Mouse (Mus musculus) cerebellum, adult 2 months (tissue): Measurements from ENCODE around the gene Actbl2. TPM values are rescaled to one million over a fixed set of nuclear protein-coding genes. Genes with fewer than 3 reads are reported as not detected.

Experiments used
- DNase-seq, 2 experiments: peaks; one replicate each; pipeline ENCODE4 v3.0.0; 2021
- H3K27ac ChIP-seq: fragments of 200-500 bp; 2 replicates; pipeline ENCODE4 v1.5.1; 2012; ENCODE audit warnings: low read length, control low read depth, inconsistent platforms; ENCODE audit not compliant: insufficient read depth
- H3K27me3 ChIP-seq: fragments of 200-500 bp; 2 replicates; pipeline ENCODE4 v1.6.1; 2012; ENCODE audit warnings: inconsistent platforms, mild to moderate bottlenecking, low read length, moderate library complexity; ENCODE audit not compliant: control insufficient read depth, insufficient read depth
- H3K4me1 ChIP-seq: fragments of 200-500 bp; 2 replicates; pipeline ENCODE4 v1.6.1; 2011; ENCODE audit warnings: low read length; ENCODE audit not compliant: control insufficient read depth, insufficient read depth
- H3K4me3 ChIP-seq: fragments of 200-500 bp; replicated peaks from 2 replicates; pipeline ENCODE3; 2011; ENCODE audit warnings: mild to moderate bottlenecking, low read depth, low read length, control low read depth; ENCODE audit not compliant: insufficient read depth
- CTCF ChIP-seq: fragments of 200-500 bp; IDR thresholded peaks from 2 replicates; pipeline ENCODE4 v1.5.1; 2011; ENCODE audit warnings: low read depth, mild to moderate bottlenecking, control low read depth, low read length, moderate library complexity, borderline replicate concordance; ENCODE audit not compliant: insufficient read depth
- POLR2A ChIP-seq: fragments of 200-500 bp; IDR thresholded peaks from 2 replicates; pipeline ENCODE4 v1.6.1; 2011; ENCODE audit warnings: low read length, control low read depth, borderline replicate concordance; ENCODE audit not compliant: insufficient read depth
- WGBS: fragments of 180-500 bp; shearing (Covaris S2); methylation state at CpG from one replicate; pipeline ENCODE4 v1.1.7; 2018; 5-methylcytosine and 5-hydroxymethylcytosine counted together
- polyA plus RNA-seq: library from polyadenylated mRNA; depleted of rRNA; stranded (reverse); fragments of >200 nt; gene quantifications from 2 replicates; pipeline ENCODE4 v1.2.3, GENCODE M21; 2012

The Actbl2 gene
- polyA plus RNA-seq, 1 experiment = 0.34 TPM

DNA sequence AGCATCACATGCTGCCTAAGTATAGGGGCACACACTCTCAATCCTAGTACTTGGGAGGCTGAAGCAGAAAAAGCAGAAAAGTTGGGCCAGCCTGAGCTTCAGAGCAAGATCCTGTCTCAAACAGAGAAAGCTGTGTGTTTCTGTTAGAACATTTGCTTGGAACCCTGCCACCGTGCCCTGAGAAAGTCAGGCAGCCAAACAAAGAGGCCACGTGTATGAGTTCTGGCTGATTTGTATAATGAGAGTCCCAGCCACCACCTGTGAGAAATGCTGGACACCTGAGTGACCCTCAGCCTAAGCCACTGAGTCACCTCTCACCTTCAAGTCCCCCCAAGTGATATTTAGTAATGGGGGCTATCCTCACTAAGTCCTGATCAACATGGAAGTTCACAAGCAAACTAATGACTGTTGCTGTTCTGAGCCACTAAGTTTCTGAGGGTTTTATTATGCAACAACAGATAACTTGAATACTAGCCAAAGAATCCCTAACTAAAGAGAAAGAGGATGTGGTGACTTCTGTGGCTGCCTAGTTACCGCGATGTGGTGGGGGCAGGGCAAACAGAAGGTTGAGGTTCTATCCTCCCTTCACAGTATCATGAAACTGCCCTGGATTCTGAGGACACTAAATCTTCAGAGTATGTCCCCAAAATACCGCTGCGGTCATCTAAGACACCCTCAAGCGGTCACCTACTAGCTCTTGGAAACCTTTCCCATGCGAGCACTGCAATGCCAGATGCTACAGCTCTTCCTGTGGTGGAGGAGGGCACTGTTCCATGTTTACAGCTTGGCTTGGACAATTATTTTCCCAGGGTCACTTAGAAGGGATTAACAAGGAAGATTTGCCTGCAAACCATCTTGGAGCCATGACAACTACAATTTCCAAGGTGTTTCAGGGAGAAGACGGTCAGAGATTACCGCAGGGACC lies 31.9 kb downstream of the Actbl2 start:
- no peaks in the 10 kb centered on the region for H3K27me3 ChIP-seq
- no peak overlapping the region for H3K4me3 ChIP-seq
- H3K4me1 ChIP-seq = peaks cover 14% of the 10 kb centered on the region
- WGBS = 12% methylated on average over 10 of the region's 10 CpGs
- peak overlapping the region; percentile 27; the same call in 1 of the 2 replicates for H3K27ac ChIP-seq
- TF ChIP-seq CTCF (no peak), POLR2A (no peak)
- DNase-seq = peak; percentile 75 to 84

DNA sequence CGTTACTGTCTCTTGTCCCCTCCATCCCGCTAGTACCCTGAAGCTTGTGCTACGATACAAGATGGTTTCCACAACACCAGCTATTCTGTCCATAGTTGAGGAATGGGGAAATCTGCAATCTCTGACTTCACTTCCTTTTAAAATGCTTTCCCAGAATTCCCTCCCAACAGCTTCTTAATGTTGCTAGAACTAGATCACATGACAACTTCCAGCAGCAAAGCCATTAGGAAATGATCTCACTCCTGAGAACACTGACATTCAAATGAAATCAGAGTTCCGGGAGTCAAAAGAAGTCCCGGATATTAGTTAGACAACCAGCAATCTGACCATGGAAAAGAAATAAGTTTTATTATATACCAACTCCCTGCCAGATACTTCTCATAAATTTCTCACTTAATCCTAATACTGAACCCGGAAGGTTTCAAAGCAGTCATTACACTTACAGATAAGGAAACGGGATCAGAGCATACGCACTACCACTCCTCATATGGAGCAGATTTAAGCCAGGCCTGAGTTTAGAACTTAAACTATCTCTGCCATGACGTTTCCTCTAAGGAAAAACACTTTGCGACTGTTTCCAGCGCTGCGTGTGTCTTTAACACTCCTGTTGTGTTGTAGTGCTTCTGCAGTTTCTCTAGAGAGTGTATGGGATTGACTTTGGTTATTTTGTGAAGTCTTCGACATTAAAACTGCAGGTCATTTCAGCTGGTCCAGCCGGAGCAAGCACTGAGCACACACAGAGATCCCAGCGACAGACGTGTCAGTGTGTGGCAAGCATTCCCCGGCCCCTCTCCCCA lies 36.5 kb downstream of the Actbl2 start:
- 62% methylated on average over 17 of the region's 17 CpGs for WGBS

DNA sequence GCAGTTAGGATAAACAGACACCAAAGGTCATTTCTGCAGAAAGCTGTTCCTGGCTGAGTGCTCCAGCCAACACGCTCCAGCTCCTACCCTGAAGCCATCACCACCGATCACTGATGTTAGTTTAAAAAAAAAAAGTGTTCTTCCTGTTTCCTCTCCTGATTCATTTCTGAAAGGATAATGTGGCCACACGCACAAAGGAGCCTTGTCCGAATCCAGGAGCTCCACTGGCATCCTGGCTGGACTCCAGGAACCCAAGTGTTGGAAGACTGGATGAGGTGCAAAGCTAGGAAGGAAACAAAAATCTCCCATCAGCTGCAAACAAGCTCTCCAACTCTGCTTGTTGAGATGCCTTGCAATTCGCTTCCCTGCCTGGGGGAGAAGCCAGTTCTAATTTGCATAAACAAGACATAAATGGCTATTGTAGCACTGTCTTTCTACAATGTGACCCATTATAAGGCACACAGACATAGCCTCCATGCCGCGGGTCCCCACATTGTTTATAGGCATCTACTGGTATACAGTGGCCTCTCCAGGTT lies 37.2 kb downstream of the Actbl2 start:
- TF ChIP-seq POLR2A (no peak), CTCF (no peak)
- H3K4me1 ChIP-seq = peaks cover 16% of the 10 kb centered on the region
- no peaks in the 10 kb centered on the region for H3K27me3 ChIP-seq
- WGBS = 14% methylated on average over 7 of the region's 7 CpGs
- DNase-seq = peak; percentile 57 to 69
- H3K4me3 ChIP-seq = no peak overlapping the region
- H3K27ac ChIP-seq = peak overlapping the region; percentile 43; the same call in 1 of the 2 replicates

More for the DNA sequence above, 36.5 kb downstream of the Actbl2 start:
- Histone ChIP-seq H3K27ac (no peak overlapping the region; the same call in 1 of the 2 replicates), H3K4me3 (no peak overlapping the region), H3K27me3 (no peaks in the 10 kb centered on the region), H3K4me1 (peaks cover 22% of the 10 kb centered on the region)
- TF ChIP-seq POLR2A (no peak), CTCF (no peak)
- no peak for DNase-seq

DNA sequence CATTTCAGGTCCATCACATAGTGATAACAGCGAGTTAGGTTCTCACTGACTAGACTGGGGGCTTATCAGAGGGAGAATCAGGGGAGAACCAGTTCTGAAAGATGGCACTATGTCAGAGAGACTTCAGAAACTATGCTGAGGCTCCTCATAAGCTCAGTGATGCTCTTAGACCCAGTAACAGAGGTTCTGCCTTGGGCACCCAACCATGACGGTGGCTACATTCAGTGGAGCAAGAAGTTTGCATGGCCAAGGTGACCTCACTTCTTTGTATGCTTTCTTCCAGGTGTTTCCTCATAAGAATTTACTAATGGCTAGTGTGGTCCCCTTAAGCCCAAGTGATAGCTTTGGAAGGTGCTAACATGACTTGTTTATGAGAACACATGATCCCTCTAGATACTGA lies 38.7 kb downstream of the Actbl2 start:
- Histone ChIP-seq H3K27ac (no peak overlapping the region), H3K4me3 (no peak overlapping the region), H3K4me1 (peaks cover 11% of the 10 kb centered on the region), H3K27me3 (no peaks in the 10 kb centered on the region)
- DNase-seq = peak in 1 of 2 experiments; percentile 1
- TF ChIP-seq POLR2A (no peak), CTCF (no peak)
- WGBS = 100% methylated on average over 2 of the region's 2 CpGs

DNA sequence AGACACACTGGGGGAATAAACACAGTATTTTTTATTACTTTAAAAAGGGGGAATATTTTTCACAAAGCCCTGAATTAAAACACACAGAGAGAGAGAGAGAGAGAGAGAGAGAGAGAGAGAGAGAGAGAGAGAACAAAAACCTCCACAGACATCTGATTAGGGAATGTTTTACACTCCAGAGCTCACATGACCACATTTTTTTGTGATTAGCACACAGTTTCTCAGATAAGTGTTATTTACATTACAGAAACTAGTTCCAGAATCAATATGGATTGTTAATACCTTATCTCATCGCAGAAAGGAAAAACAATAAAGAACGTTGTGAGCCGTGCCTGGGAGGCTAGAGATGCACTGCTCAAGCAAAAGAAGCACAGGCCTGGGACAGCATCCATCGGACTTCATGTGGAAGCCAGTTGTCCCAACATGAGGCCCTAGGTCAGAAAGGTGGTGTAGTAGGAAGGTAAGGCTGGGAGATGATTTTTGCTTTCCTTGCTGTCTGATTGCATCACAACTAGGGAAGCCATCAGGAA lies 40.2 kb downstream of the Actbl2 start:
- H3K4me1 ChIP-seq = peaks cover 11% of the 10 kb centered on the region
- no peak for DNase-seq
- no peak overlapping the region for H3K4me3 ChIP-seq
- H3K27ac ChIP-seq = no peak overlapping the region
- WGBS = 91% methylated on average over 4 of the region's 4 CpGs
- no peaks in the 10 kb centered on the region for H3K27me3 ChIP-seq
- TF ChIP-seq POLR2A = no peak
- no peak for TF ChIP-seq CTCF

GRCm38 (mm10) chr13:111296029-111296428 lies 41.2 kb downstream of the Actbl2 start:
- Histone ChIP-seq H3K4me1 (peaks cover 16% of the 10 kb centered on the region), H3K27ac (no peak overlapping the region), H3K4me3 (no peak overlapping the region), H3K27me3 (no peaks in the 10 kb centered on the region)
- no peak for DNase-seq
- 64% methylated on average over 5 of the region's 5 CpGs for WGBS
- TF ChIP-seq POLR2A (no peak), CTCF (no peak)

DNA sequence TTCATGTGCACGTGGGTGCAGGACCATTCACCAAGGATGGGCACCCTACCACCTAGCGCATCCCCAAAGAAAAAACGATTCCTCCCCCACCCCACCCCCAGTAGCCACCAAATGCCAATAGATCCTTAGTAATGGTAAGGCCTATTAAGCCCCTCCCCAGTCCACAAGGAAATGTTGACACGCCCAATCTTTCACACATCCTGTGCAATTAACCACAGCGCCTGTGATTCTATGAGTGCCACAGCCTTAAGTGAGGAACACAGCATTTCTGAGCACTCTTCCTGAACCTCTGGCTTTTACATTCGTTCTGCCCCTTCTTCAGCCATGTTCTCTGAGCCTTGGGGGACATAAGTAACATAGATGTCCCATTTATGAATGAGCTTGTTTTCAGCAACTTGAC lies 42.8 kb downstream of the Actbl2 start:
- no peak for DNase-seq
- TF ChIP-seq CTCF (no peak), POLR2A (no peak)
- Histone ChIP-seq H3K4me1 (peaks cover 12% of the 10 kb centered on the region), H3K27ac (no peak overlapping the region), H3K27me3 (no peaks in the 10 kb centered on the region), H3K4me3 (no peak overlapping the region)
- WGBS = 94% methylated on average over 6 of the region's 6 CpGs
